Mouse (Mus musculus) intestine, embryonic 14.5 days (tissue): ENCODE results near the gene Sec14l4. TPM values are rescaled to one million over a fixed set of nuclear protein-coding genes. Genes with fewer than 3 reads are reported as not detected.

ENCODE experiments used
- ATAC-seq: fragments of 200-750 bp; cut with Nextera tagmentation; replicated peaks from 2 replicates; pipeline ENCODE4 v1.8.0; 2017; ENCODE audit warnings: low read depth, moderate number of reproducible peaks, moderate TSS enrichment, moderate library complexity; ENCODE audit not compliant: low FRiP score, low TSS enrichment
- DNase-seq: peaks from one replicate; pipeline ENCODE4 v3.0.0-alpha.2; 2018; ENCODE audit warnings: low spot score
- H3K27ac ChIP-seq: fragments of 300-500 bp; sonication (generic); 2 replicates; pipeline ENCODE4 v1.5.1; 2014; ENCODE audit warnings: low read depth, mild to moderate bottlenecking, control low read depth
- H3K27me3 ChIP-seq: fragments of 300-500 bp; sonication (generic); replicated peaks from 2 replicates; pipeline ENCODE4 v1.6.1; 2014; ENCODE audit warnings: low read length, control low read depth; ENCODE audit not compliant: control insufficient read depth, insufficient read depth
- H3K36me3 ChIP-seq: fragments of 300-500 bp; sonication (generic); 2 replicates; pipeline ENCODE4 v1.6.1; 2014; ENCODE audit warnings: low read length, control low read depth; ENCODE audit not compliant: control insufficient read depth, insufficient read depth
- H3K4me1 ChIP-seq: fragments of 300-500 bp; sonication (generic); replicated peaks from 2 replicates; pipeline ENCODE4 v1.6.1; 2014; ENCODE audit warnings: low read length, control low read depth, mixed read lengths; ENCODE audit not compliant: control insufficient read depth, insufficient read depth
- H3K4me2 ChIP-seq: fragments of 300-500 bp; sonication (generic); 2 replicates; pipeline ENCODE4 v1.6.1; 2014; ENCODE audit warnings: low read length
- H3K4me3 ChIP-seq: fragments of 300-500 bp; sonication (generic); 2 replicates; pipeline ENCODE4 v1.5.1; 2014; ENCODE audit warnings: low read depth, low read length, control low read depth, mixed read lengths
- H3K9ac ChIP-seq: fragments of 300-500 bp; sonication (generic); 2 replicates; pipeline ENCODE4 v1.6.1; 2014; ENCODE audit warnings: mild to moderate bottlenecking, low read length
- H3K9me3 ChIP-seq: fragments of 300-500 bp; sonication (generic); 2 replicates; pipeline ENCODE4 v1.6.1; 2016; ENCODE audit warnings: low read length, control low read depth; ENCODE audit not compliant: control insufficient read depth
- WGBS: fragments of 180-500 bp; shearing (Covaris S2); extraction: QIAGEN DNeasy Blood & Tissue Kit; methylation state at CpG from one replicate; pipeline ENCODE4 v1.1.7; 2014; 5-methylcytosine and 5-hydroxymethylcytosine counted together
- polyA plus RNA-seq: library from polyadenylated mRNA; unstranded; fragments of >200 nt; fragmentation: Nextera tagmentation; extraction: Ambion mirVana; gene quantifications from 2 replicates; pipeline ENCODE4 v1.2.1, GENCODE M21; 2014

Sec14l4 gene
- polyA plus RNA-seq, 1 experiment from 2014 or later: 0.38 TPM

GRCm38 (mm10) chr11:3993914-3994313 is 37.3 kb upstream of the Sec14l4 start:
- Histone ChIP-seq H3K27ac (no peak overlapping the region), H3K4me3 (no peak overlapping the region), H3K9me3 (no peaks in the 10 kb centered on the region), H3K4me2 (no peak overlapping the region), H3K4me1 (no peaks in the 10 kb centered on the region; the same call in 1 of the 2 replicates), H3K9ac (no peak overlapping the region), H3K27me3 (peaks cover 24% of the 10 kb centered on the region), H3K36me3 (no peaks in the 10 kb centered on the region)
- DNase-seq (no peak), ATAC-seq (no peak)
- 90% methylated on average over 6 of the region's 6 CpGs for WGBS

DNA sequence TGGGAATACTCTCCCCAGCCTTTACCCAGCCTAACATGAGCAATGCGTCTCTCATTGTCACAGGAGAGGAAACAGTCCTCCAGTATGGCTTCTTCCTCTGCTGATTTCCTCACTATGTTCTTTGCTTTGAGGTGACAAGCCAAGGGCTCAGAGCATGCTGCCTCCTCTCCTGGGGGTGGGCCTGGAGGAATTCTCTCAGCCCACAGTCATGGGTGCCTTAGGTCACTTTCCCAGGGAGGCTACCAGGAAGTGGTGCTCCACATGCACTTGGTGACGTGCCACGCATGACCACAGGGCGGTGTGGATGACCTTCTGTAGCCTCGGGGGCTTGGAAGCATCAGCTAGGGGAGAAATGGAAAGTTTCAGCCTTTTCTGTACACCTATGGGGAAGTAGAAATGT is 35.8 kb upstream of the Sec14l4 start:
- no peak for DNase-seq
- H3K4me3 ChIP-seq: no peak overlapping the region
- no peak for ATAC-seq
- no peaks in the 10 kb centered on the region for H3K9me3 ChIP-seq
- no peak overlapping the region for H3K4me2 ChIP-seq
- no peak overlapping the region for H3K27ac ChIP-seq
- H3K9ac ChIP-seq: no peak overlapping the region
- H3K27me3 ChIP-seq: peaks cover 37% of the 10 kb centered on the region
- WGBS: 87% methylated on average over 5 of the region's 5 CpGs
- H3K4me1 ChIP-seq: no peaks in the 10 kb centered on the region; the same call in 1 of the 2 replicates
- no peaks in the 10 kb centered on the region for H3K36me3 ChIP-seq

GRCm38 (mm10) chr11:3996840-3997239 is 34.4 kb upstream of the Sec14l4 start:
- no peaks in the 10 kb centered on the region; the same call in 1 of the 2 replicates for H3K4me1 ChIP-seq
- H3K27ac ChIP-seq: no peak overlapping the region
- H3K9me3 ChIP-seq: no peaks in the 10 kb centered on the region
- WGBS: 87% methylated on average over 3 of the region's 3 CpGs
- no peak overlapping the region for H3K4me2 ChIP-seq
- H3K27me3 ChIP-seq: peaks cover 40% of the 10 kb centered on the region
- DNase-seq (no peak), ATAC-seq (no peak)
- H3K36me3 ChIP-seq: no peaks in the 10 kb centered on the region
- no peak overlapping the region for H3K9ac ChIP-seq
- H3K4me3 ChIP-seq: no peak overlapping the region

DNA sequence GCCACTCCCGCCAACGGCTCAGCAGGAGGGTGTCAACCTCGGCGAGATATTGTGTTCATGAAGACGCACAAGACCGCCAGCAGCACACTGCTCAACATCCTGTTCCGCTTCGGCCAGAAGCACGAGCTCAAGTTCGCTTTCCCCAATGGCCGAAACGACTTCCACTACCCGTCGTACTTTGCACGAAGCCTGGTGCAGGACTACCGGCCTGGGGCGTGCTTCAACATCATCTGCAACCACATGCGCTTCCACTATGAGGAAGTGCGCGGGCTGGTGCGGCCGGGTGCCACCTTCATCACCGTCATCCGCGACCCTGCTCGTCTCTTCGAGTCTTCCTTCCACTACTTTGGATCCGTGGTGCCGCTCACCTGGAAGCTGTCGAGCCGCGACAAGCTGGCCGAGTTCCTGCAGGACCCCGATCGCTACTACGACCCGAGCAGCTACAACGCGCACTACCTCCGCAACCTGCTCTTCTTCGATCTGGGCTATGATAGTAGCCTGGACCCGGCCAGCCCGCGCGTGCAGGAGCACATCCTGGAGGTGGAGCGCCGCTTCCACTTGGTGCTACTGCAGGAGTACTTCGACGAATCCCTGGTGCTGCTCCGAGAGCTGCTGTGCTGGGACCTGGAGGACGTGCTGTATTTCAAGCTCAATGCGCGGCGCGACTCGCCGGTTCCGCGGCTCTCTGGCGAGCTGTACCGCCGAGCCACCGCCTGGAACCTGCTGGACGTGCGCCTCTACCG is 33.1 kb upstream of the Sec14l4 start:
- DNase-seq: peak; percentile 65
- H3K9me3 ChIP-seq: no peaks in the 10 kb centered on the region
- no peaks in the 10 kb centered on the region; the same call in 1 of the 2 replicates for H3K4me1 ChIP-seq
- H3K4me3 ChIP-seq: peak overlapping the region; percentile 18
- peak overlapping the region; percentile 45 for H3K4me2 ChIP-seq
- no peak; the same call in 1 of the 2 replicates for ATAC-seq
- H3K27ac ChIP-seq: no peak overlapping the region
- H3K27me3 ChIP-seq: peaks cover 40% of the 10 kb centered on the region
- no peaks in the 10 kb centered on the region for H3K36me3 ChIP-seq
- H3K9ac ChIP-seq: no peak overlapping the region
- WGBS: 13% methylated on average over 66 of the region's 66 CpGs

DNA sequence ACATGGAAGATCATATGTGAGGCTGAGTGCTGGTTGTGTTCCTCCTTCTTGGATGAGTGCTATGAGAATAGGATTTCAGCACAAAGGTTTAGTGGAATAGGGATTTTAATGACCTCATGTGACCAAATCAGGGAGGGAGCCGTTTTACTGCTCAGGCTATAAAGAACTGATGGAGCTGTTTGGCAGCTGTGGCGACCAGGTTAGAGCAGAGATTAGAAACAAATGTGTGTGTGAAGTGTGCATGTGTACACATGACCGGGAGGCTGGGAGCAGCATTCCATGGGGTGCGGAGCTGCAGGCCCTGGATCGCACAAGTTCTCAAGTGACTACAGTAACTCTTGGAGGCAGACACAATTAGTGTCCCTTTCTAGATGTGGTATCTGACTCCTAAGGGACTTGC is 31.7 kb upstream of the Sec14l4 start:
- 59% methylated on average over 5 of the region's 5 CpGs for WGBS
- Histone ChIP-seq H3K36me3 (no peaks in the 10 kb centered on the region), H3K9me3 (no peaks in the 10 kb centered on the region), H3K4me3 (no peak overlapping the region), H3K27ac (no peak overlapping the region), H3K4me2 (no peak overlapping the region), H3K4me1 (no peaks in the 10 kb centered on the region; the same call in 1 of the 2 replicates), H3K27me3 (peaks cover 40% of the 10 kb centered on the region), H3K9ac (no peak overlapping the region)
- peak; percentile 60; the same call in 1 of the 2 replicates for ATAC-seq
- DNase-seq: no peak

DNA sequence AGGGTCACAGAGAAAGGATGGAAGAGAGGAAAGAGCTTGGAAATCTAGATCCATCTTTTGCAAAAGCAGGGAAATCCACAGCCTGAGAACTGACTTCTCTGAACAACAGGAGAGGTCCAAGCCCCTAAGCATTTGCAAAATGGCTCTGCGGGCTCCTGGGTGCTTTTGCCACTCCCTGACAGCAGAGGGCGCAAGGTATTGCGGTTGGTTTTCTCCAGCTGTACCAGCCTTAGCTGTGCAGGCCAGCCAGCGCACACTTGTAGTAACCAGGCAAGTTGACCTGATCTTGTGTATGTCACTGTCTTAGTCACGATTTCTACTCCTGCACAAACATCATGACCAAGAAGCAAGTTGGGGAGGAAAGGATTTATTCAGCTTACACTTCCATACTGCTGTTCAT is 29.7 kb upstream of the Sec14l4 start:
- Histone ChIP-seq H3K9ac (no peak overlapping the region), H3K9me3 (no peaks in the 10 kb centered on the region), H3K27me3 (peaks cover 40% of the 10 kb centered on the region), H3K27ac (no peak overlapping the region), H3K4me1 (no peaks in the 10 kb centered on the region; the same call in 1 of the 2 replicates), H3K36me3 (no peaks in the 10 kb centered on the region), H3K4me2 (no peak overlapping the region), H3K4me3 (no peak overlapping the region)
- ATAC-seq: 0 out of 2 replicates have a peak, but pooled peaks have one; percentile 50
- WGBS: 8% methylated on average over 5 of the region's 5 CpGs
- peak; percentile 83 for DNase-seq

GRCm38 (mm10) chr11:4005220-4005805 is 25.9 kb upstream of the Sec14l4 start:
- Histone ChIP-seq H3K27ac (no peak overlapping the region), H3K9me3 (no peaks in the 10 kb centered on the region), H3K4me1 (no peaks in the 10 kb centered on the region), H3K27me3 (peaks cover 3% of the 10 kb centered on the region; the same call in 1 of the 2 replicates), H3K36me3 (no peaks in the 10 kb centered on the region), H3K9ac (no peak overlapping the region), H3K4me3 (no peak overlapping the region), H3K4me2 (no peak overlapping the region)
- 53% methylated on average over 5 of the region's 5 CpGs for WGBS
- ATAC-seq (no peak), DNase-seq (no peak)

- Histone ChIP-seq H3K9ac (no peak overlapping the region), H3K36me3 (no peaks in the 10 kb centered on the region), H3K4me2 (no peak overlapping the region), H3K9me3 (no peaks in the 10 kb centered on the region), H3K4me1 (no peaks in the 10 kb centered on the region), H3K27me3 (no peaks in the 10 kb centered on the region), H3K27ac (no peak overlapping the region), H3K4me3 (no peak overlapping the region)
- no peak for DNase-seq
- 79% methylated on average over 3 of the region's 3 CpGs for WGBS
- no peak for ATAC-seq
Measured at GRCm38 (mm10) chr11:4006462-4006861, 24.8 kb upstream of the Sec14l4 start.
